Mouse (Mus musculus): ENCODE data around the gene Zfp687. TPM values are rescaled to one million over a fixed set of nuclear protein-coding genes. Genes with fewer than 3 reads are reported as not detected.
"Not testable (repeated sequence)": the region's sequence is repeated elsewhere in the genome, so short reads cannot be mapped to it uniquely, and the experiment has no call there.

Zfp687 gene
- total and polyA plus RNA-seq, 2 experiments from 2014 or later, result 13.1 to 23.1 TPM

- TF ChIP-seq CTCF (IDR thresholded peaks at IDR 0.05; ENCODE audit: low read depth), result no peak
- no peak for ATAC-seq
- Histone ChIP-seq H3K9me3 (ENCODE audit: low read length) (no peaks in the 10 kb centered on the region), H3K4me2 (ENCODE audit: low read depth) (no peak overlapping the region), H3K4me3 (ENCODE audit: low read depth, low read length) (no peak overlapping the region), H3K4me1 (ENCODE audit: insufficient read depth) (no peaks in the 10 kb centered on the region), H3K27me3 (ENCODE audit: insufficient read depth, low read length) (no peaks in the 10 kb centered on the region), H3K9ac (no peak overlapping the region), H3K27ac (ENCODE audit: low read depth, low read length) (no peak overlapping the region), H3K36me3 (ENCODE audit: insufficient read depth) (no peaks in the 10 kb centered on the region)
- no peak for DNase-seq
- 79% methylated on average over 3 of the region's 3 CpGs for WGBS
These were observed 32.7 kb upstream of the Zfp687 start for GRCm38 (mm10) chr3:95047914-95048313.

- Histone ChIP-seq H3K4me2 (ENCODE audit: low read depth) (no peak overlapping the region), H3K9me3 (ENCODE audit: low read length) (no peaks in the 10 kb centered on the region), H3K27me3 (ENCODE audit: insufficient read depth, low read length) (no peaks in the 10 kb centered on the region), H3K36me3 (ENCODE audit: insufficient read depth) (no peaks in the 10 kb centered on the region), H3K9ac (no peak overlapping the region), H3K4me1 (ENCODE audit: insufficient read depth) (peaks cover 2% of the 10 kb centered on the region; the same call in 1 of the 2 replicates), H3K4me3 (ENCODE audit: low read depth, low read length) (no peak overlapping the region), H3K27ac (ENCODE audit: low read depth, low read length) (no peak overlapping the region)
- TF ChIP-seq CTCF (IDR thresholded peaks at IDR 0.05; ENCODE audit: low read depth), result no peak
- ATAC-seq (no peak), DNase-seq (no peak)
- 88% methylated on average over 11 of the region's 11 CpGs for WGBS
These were observed 31.3 kb upstream of the Zfp687 start for GRCm38 (mm10) chr3:95046462-95047057.

- H3K9me3 ChIP-seq (ENCODE audit: low read length), result no peaks in the 10 kb centered on the region
- TF ChIP-seq CTCF (IDR thresholded peaks at IDR 0.05; ENCODE audit: low read depth), result no peak
- no peaks in the 10 kb centered on the region; the same call in 1 of the 2 replicates for H3K36me3 ChIP-seq (ENCODE audit: insufficient read depth)
- peaks cover 6% of the 10 kb centered on the region; the same call in 1 of the 2 replicates for H3K4me1 ChIP-seq (ENCODE audit: insufficient read depth)
- no peak overlapping the region for H3K27ac ChIP-seq (ENCODE audit: low read depth, low read length)
- H3K27me3 ChIP-seq (ENCODE audit: insufficient read depth, low read length), result no peaks in the 10 kb centered on the region
- DNase-seq, result no peak
- no peak for ATAC-seq
- no peak overlapping the region for H3K4me3 ChIP-seq (ENCODE audit: low read depth, low read length)
- WGBS, result 79% methylated on average over 6 of the region's 6 CpGs
- no peak overlapping the region for H3K9ac ChIP-seq
- H3K4me2 ChIP-seq (ENCODE audit: low read depth), result no peak overlapping the region
These were observed 28.0 kb upstream of the Zfp687 start for GRCm38 (mm10) chr3:95043251-95043650.

GRCm38 (mm10) chr3:95042838-95043229 lies 27.6 kb upstream of the Zfp687 start:
- 0 out of 2 replicates have a peak overlapping the region, but pooled peaks have one; percentile 9 for H3K27ac ChIP-seq (ENCODE audit: low read depth, low read length)
- peak overlapping the region; percentile 74; the same call in 1 of the 2 replicates for H3K9ac ChIP-seq
- peaks cover 6% of the 10 kb centered on the region; the same call in 1 of the 2 replicates for H3K4me1 ChIP-seq (ENCODE audit: insufficient read depth)
- peak overlapping the region; percentile 86 for H3K4me3 ChIP-seq (ENCODE audit: low read depth, low read length)
- WGBS, result 30% methylated on average over 7 of the region's 7 CpGs
- no peak for TF ChIP-seq CTCF (IDR thresholded peaks at IDR 0.05; ENCODE audit: low read depth)
- H3K36me3 ChIP-seq (ENCODE audit: insufficient read depth), result no peaks in the 10 kb centered on the region; the same call in 1 of the 2 replicates
- ATAC-seq, result peak; percentile 48
- H3K9me3 ChIP-seq (ENCODE audit: low read length), result no peaks in the 10 kb centered on the region
- DNase-seq, result no peak
- peak overlapping the region; percentile 58 for H3K4me2 ChIP-seq (ENCODE audit: low read depth)
- H3K27me3 ChIP-seq (ENCODE audit: insufficient read depth, low read length), result no peaks in the 10 kb centered on the region

- Histone ChIP-seq H3K27me3 (ENCODE audit: insufficient read depth, low read length) (no peaks in the 10 kb centered on the region), H3K4me3 (ENCODE audit: low read depth, low read length) (peak within 1 kb of the TSS; percentile 86), H3K4me1 (ENCODE audit: insufficient read depth) (peaks cover 6% of the 10 kb centered on the region; the same call in 1 of the 2 replicates), H3K27ac (ENCODE audit: low read depth, low read length) (peak within 1 kb of the TSS; percentile 71), H3K9me3 (ENCODE audit: low read length) (no peaks in the 10 kb centered on the region), H3K36me3 (ENCODE audit: insufficient read depth) (no peaks in the 10 kb centered on the region; the same call in 1 of the 2 replicates), H3K9ac (peak within 1 kb of the TSS; percentile 74), H3K4me2 (ENCODE audit: low read depth) (peak within 1 kb of the TSS; percentile 58)
- ATAC-seq (peak; percentile 100), DNase-seq (peak; percentile 97)
- no peak for TF ChIP-seq CTCF (IDR thresholded peaks at IDR 0.05; ENCODE audit: low read depth)
- under 1% methylated on average over 36 of the region's 36 CpGs for WGBS
These were observed 27.1 kb upstream of the Zfp687 start, which contains the start of gene Psmd4 for GRCm38 (mm10) chr3:95042166-95042837. Gene Psmd4 (minus strand): TSS chr3:95042614.

GRCm38 (mm10) chr3:95041625-95042024 lies 26.4 kb upstream of the Zfp687 start:
- Histone ChIP-seq H3K9ac (peak overlapping the region; percentile 74), H3K9me3 (ENCODE audit: low read length) (no peaks in the 10 kb centered on the region), H3K4me2 (ENCODE audit: low read depth) (peak overlapping the region; percentile 58), H3K4me1 (ENCODE audit: insufficient read depth) (peaks cover 6% of the 10 kb centered on the region; the same call in 1 of the 2 replicates), H3K36me3 (ENCODE audit: insufficient read depth) (peaks cover under 1% of the 10 kb centered on the region; the same call in 1 of the 2 replicates), H3K27ac (ENCODE audit: low read depth, low read length) (no peak overlapping the region), H3K4me3 (ENCODE audit: low read depth, low read length) (peak overlapping the region; percentile 86), H3K27me3 (ENCODE audit: insufficient read depth, low read length) (no peaks in the 10 kb centered on the region)
- no peak for ATAC-seq
- 14% methylated on average over 3 of the region's 3 CpGs for WGBS
- DNase-seq, result no peak
- no peak for TF ChIP-seq CTCF (IDR thresholded peaks at IDR 0.05; ENCODE audit: low read depth)

- Histone ChIP-seq H3K27me3 (ENCODE audit: insufficient read depth, low read length) (no peaks in the 10 kb centered on the region), H3K4me3 (ENCODE audit: low read depth, low read length) (no peak overlapping the region), H3K4me1 (ENCODE audit: insufficient read depth) (no peaks in the 10 kb centered on the region), H3K36me3 (ENCODE audit: insufficient read depth) (peaks cover 50% of the 10 kb centered on the region), H3K4me2 (ENCODE audit: low read depth) (no peak overlapping the region), H3K9me3 (ENCODE audit: low read length) (no peaks in the 10 kb centered on the region), H3K9ac (no peak overlapping the region), H3K27ac (ENCODE audit: low read depth, low read length) (no peak overlapping the region)
- no peak for DNase-seq
- peak; percentile 33; the same call in 1 of the 2 replicates for TF ChIP-seq CTCF (IDR thresholded peaks at IDR 0.05; ENCODE audit: low read depth)
- WGBS, result 79% methylated on average over 3 of the region's 3 CpGs
- ATAC-seq, result no peak
These were observed 14.7 kb upstream of the Zfp687 start for GRCm38 (mm10) chr3:95029953-95030352.

GRCm38 (mm10) chr3:95029291-95029827 lies 14.1 kb upstream of the Zfp687 start:
- not testable (repeated sequence) for H3K4me2 ChIP-seq (ENCODE audit: low read depth); H3K4me3 ChIP-seq (ENCODE audit: low read depth, low read length); H3K27ac ChIP-seq (ENCODE audit: low read depth, low read length); H3K9me3 ChIP-seq (ENCODE audit: low read length); H3K27me3 ChIP-seq (ENCODE audit: insufficient read depth, low read length); DNase-seq; H3K9ac ChIP-seq; H3K4me1 ChIP-seq (ENCODE audit: insufficient read depth); ATAC-seq
- peaks cover 44% of the 10 kb centered on the region for H3K36me3 ChIP-seq (ENCODE audit: insufficient read depth)
- WGBS, result 78% methylated on average over 3 of the region's 3 CpGs

All from forebrain, postnatal 0 days (tissue).